Mouse (Mus musculus): ENCODE measurements at regions not wholly inside any gene's neighbourhood (a gene's known extent, or its start where the extent isn't known, plus 50 kb on each side); places are given as distances from the start of the nearest gene placed in this dataset.
"Not testable (repeated sequence)": the region's sequence is repeated elsewhere in the genome, so short reads cannot be mapped to it uniquely, and the experiment has no call there.

GRCm38 (mm10) chr1:65873691-65874090, 52.6 kb upstream of the Crygf start:
- TF ChIP-seq CTCF (IDR thresholded peaks at IDR 0.05; ENCODE audit: control insufficient read depth, insufficient read depth, insufficient replicate concordance, low read depth, low read length); POLR2A (IDR thresholded peaks at IDR 0.05; ENCODE audit: control insufficient read depth, low read depth, low read length): not testable (repeated sequence)

Measured in testis, adult 2 months (tissue).